Mouse (Mus musculus) fat pad, adult 2 months (tissue): ENCODE measurements at regions not wholly inside any gene's neighbourhood (a gene's known extent, or its start where the extent isn't known, plus 50 kb on each side); places are given as distances from the start of the nearest gene placed in this dataset.
"Not testable (repeated sequence)": the region's sequence is repeated elsewhere in the genome, so short reads cannot be mapped to it uniquely, and the experiment has no call there.

ENCODE experiments used
- DNase-seq: peaks from one replicate; pipeline ENCODE4 v3.0.0-alpha.2; 2011; ENCODE audit warnings: low read depth, low spot score; ENCODE audit errors: extremely low read depth

GRCm38 (mm10) chr13:111904616-111905212 is 95.9 kb upstream of the Map3k1 start:
- DNase-seq: no peak

- no peak for DNase-seq
Observed at GRCm38 (mm10) chr13:111905213-111905701, 96.5 kb upstream of the Map3k1 start.

GRCm38 (mm10) chr13:111911071-111911470 is 102.3 kb upstream of the Map3k1 start:
- DNase-seq: no peak

GRCm38 (mm10) chr13:111911661-111912312 is 103.0 kb upstream of the Map3k1 start:
- DNase-seq: no peak

GRCm38 (mm10) chr13:111914348-111914913 is 105.6 kb upstream of the Map3k1 start:
- DNase-seq: no peak

GRCm38 (mm10) chr13:111919417-111919816 is 110.6 kb upstream of the Map3k1 start:
- DNase-seq: not testable (repeated sequence)

- no peak for DNase-seq
Observed at GRCm38 (mm10) chr13:111920534-111920933, 111.7 kb upstream of the Map3k1 start.

GRCm38 (mm10) chr13:111921142-111922035 is 112.6 kb upstream of the Map3k1 start:
- DNase-seq: no peak

GRCm38 (mm10) chr13:111925349-111925748 is 116.6 kb upstream of the Map3k1 start:
- no peak for DNase-seq

- peak; percentile 82 for DNase-seq
Observed at GRCm38 (mm10) chr13:111926801-111927200, 118.0 kb upstream of the Map3k1 start.

GRCm38 (mm10) chr13:111927489-111927888 is 118.7 kb upstream of the Map3k1 start:
- DNase-seq: no peak

GRCm38 (mm10) chr13:111928636-111929544 is 120.1 kb upstream of the Map3k1 start:
- no peak for DNase-seq

- no peak for DNase-seq
Observed at GRCm38 (mm10) chr13:111929908-111930307, 121.1 kb upstream of the Map3k1 start.

- no peak for DNase-seq
Observed at GRCm38 (mm10) chr13:111932464-111932863, 123.7 kb upstream of the Map3k1 start.

GRCm38 (mm10) chr13:111933526-111934240 is 124.9 kb upstream of the Map3k1 start:
- DNase-seq: no peak

GRCm38 (mm10) chr13:111935721-111936080 is 126.9 kb upstream of the Map3k1 start:
- DNase-seq: no peak

GRCm38 (mm10) chr13:111936081-111936857 is 127.5 kb upstream of the Map3k1 start:
- no peak for DNase-seq

- DNase-seq: no peak
Observed at GRCm38 (mm10) chr13:111936983-111937382, 128.2 kb upstream of the Map3k1 start.

- DNase-seq: no peak
Observed at GRCm38 (mm10) chr13:111938896-111939422, 130.2 kb upstream of the Map3k1 start.
